Mouse (Mus musculus) A20 (cell line): Measurements from ENCODE around the gene Cxcl5.
"Not testable (repeated sequence)": the region's sequence is repeated elsewhere in the genome, so short reads cannot be mapped to it uniquely, and the experiment has no call there.

Source experiments
- DNase-seq: peaks from one replicate; pipeline ENCODE4 v3.0.0-alpha.2; 2011; ENCODE audit warnings: low read depth, low spot score

Gene Cxcl5

DNA sequence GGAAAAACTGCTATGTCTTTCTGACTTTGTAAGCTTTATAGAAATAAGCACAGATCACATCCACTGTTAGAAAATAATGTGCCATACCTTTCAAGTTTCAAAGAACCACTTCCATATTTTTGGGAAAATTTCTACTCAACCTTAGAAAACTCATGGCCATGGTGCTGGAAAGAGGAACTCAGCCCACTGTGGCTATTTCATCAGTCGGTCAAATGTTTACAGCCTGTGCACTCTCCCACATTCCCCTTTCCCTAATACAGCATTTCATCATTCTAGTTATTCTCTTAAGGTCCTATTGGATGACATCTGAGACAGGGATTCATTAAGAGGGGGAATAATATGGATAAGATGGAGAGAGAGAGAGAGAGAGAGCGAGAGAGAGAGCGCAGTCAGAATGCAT lies 24.5 kb downstream of the Cxcl5 start:
- DNase-seq = no peak

- DNase-seq = peak; percentile 4
Measured at GRCm38 (mm10) chr5:90785659-90786588, 26.8 kb downstream of the Cxcl5 start, which contains the start of gene Cxcl3. Cxcl3 (plus strand) TSS chr5:90786103.

GRCm38 (mm10) chr5:90788114-90788513 lies 29.0 kb downstream of the Cxcl5 start:
- peak; percentile 28 for DNase-seq

GRCm38 (mm10) chr5:90789306-90790073 lies 30.3 kb downstream of the Cxcl5 start:
- no peak for DNase-seq

GRCm38 (mm10) chr5:90790074-90790502 lies 30.9 kb downstream of the Cxcl5 start:
- no peak for DNase-seq

- no peak for DNase-seq
Measured at GRCm38 (mm10) chr5:90794195-90794625, 35.0 kb downstream of the Cxcl5 start, which contains the start of gene Cxcl15. Cxcl15 (plus strand) TSS chr5:90794534.

DNA sequence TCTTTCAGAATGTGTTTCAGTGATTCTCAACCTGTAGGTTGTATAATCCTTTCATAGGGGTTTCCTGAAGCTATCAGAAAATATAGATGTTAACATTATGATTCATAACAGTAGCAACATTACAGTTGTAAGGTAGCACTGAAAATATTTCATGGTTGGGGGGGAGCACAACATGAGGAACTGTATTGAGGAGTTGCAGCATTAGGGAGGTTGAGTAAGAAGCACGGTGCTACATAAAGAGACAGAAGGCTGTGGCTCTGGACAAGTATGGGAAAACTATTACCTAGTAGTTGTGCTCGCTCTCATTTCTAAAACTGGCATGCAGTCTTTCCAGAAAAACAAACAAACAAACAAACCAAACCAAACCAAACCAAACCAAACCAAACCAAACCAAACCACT lies 36.2 kb downstream of the Cxcl5 start:
- not testable (repeated sequence) for DNase-seq

GRCm38 (mm10) chr5:90804574-90804973 lies 45.4 kb downstream of the Cxcl5 start:
- no peak for DNase-seq

- no peak for DNase-seq
Measured at GRCm38 (mm10) chr5:90806050-90806449, 46.9 kb downstream of the Cxcl5 start.

DNA sequence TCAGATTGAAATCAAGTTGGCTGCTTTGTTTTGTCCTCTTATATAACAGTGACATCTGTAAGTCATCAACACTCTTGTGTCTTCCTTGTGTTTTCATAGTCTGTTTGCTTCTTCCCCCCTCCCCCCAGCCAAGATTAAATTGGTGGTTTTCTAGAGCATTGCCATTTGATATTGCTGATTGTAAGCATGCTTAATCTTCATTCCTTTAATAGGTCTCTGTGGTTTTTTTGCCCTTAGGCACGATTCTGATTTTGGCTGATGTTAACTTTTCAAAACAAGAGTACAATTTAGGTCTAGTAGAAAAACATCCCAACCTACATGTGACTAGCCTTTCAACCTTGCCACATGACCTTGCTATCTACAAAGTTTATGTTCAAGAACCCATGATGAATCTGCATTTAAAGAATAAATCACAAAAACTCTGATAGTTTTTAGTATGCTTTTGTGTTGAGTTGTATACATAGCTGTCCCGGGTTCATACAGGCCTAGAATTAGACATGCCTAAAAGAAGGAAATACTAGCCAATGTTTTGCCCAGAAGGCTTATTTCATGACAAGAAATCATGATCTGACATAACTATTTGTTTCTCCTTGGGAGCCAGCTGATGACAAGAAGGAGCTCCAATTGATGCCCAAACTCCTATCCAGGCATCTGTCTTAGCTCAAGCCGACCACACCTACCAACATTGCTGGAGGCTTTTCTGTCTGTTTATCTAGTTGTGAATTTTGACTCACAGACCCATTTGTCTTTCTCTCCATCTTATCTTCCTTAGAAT lies 48.2 kb downstream of the Cxcl5 start:
- no peak for DNase-seq
